Mouse (Mus musculus) heart, postnatal 0 days (tissue): ENCODE results near the gene Tulp2.

Experiments used
- CTCF ChIP-seq: IDR thresholded peaks from 2 replicates; pipeline ENCODE4 v1.5.1; 2016; ENCODE audit warnings: antibody characterized with exemption, control low read depth, low read depth
- EP300 ChIP-seq: IDR thresholded peaks from 2 replicates; pipeline ENCODE4 v1.6.1; 2016; ENCODE audit warnings: antibody characterized with exemption, low read depth

DNA sequence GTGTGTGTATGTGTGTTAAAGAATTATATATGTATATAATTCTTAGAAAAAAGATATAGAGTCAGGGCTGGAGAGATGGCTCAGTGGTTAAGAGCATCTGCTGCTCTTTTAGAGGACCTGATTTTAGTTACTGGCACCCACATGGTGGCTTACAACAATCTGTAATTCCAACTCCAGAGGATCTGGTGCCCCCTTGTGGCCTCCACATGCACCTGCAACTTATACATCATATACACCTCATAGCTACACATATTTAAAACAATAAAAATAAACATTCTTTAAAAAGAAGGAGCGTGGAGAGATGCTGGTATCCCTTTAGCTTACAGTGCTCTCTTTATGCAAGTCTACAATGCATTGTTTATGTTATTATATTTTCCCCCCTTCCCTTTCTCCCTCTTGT lies 62.8 kb downstream of the Tulp2 start:
- TF ChIP-seq CTCF (no peak), EP300 (no peak)
